In genomic region chr17:64003444-64003843, GRCm38 (mm10) we compare ENCODE assay signal across 9 mouse cellular contexts.
DNase-seq lines count a peak whose midpoint lies in the region; ATAC-seq and TF ChIP-seq lines count a peak whose summit lies in the region.
"Had no signal": no experiment of that assay in that cellular context is flagged by ENCODE, and none has a peak within 500 bp of the region (broad histone marks: within the 10 kb centered on the region; RNA-seq: fewer than 3 reads in every experiment).

No protein-coding gene starts in this region.

- intact Hi-C loops in left cerebral cortex, postnatal 14 days (cut with DNase I): no loop called here

- H3K4me1 ChIP-seq in intestine, embryonic 14.5 days (replicated peaks; ENCODE audit: control insufficient read depth, insufficient read depth, low read length): no peaks in the 10 kb centered on the region
- no peaks in the 10 kb centered on the region for H3K4me1 ChIP-seq in intestine, embryonic 16.5 days (ENCODE audit: control insufficient read depth, insufficient read depth, low read length)
- H3K4me1 ChIP-seq in heart, embryonic 12.5 days (replicated peaks): peaks cover 6% of the 10 kb centered on the region

- no peak for TF ChIP-seq CTCF in layer of hippocampus, adult 2 months (conservative IDR thresholded peaks at IDR 0.05)

- no peaks in the 10 kb centered on the region for H3K36me3 ChIP-seq in intestine, embryonic 14.5 days (ENCODE audit: control insufficient read depth, insufficient read depth, low read length)
- no peaks in the 10 kb centered on the region for H3K36me3 ChIP-seq in intestine, embryonic 16.5 days (ENCODE audit: control insufficient read depth, insufficient read depth, low read length)
- H3K36me3 ChIP-seq in heart, embryonic 12.5 days: peaks cover 3% of the 10 kb centered on the region; the same call in 1 of the 2 replicates

- no peak overlapping the region for H3K4me3 ChIP-seq in intestine, embryonic 14.5 days (ENCODE audit: low read depth, low read length)
- no peak overlapping the region for H3K4me3 ChIP-seq in intestine, embryonic 16.5 days (ENCODE audit: low read length)
- no peak overlapping the region for H3K4me3 ChIP-seq in heart, embryonic 12.5 days
- H3K4me3 ChIP-seq in layer of hippocampus, adult 2 months: no peak overlapping the region

- no peaks in the 10 kb centered on the region for H3K9me3 ChIP-seq in intestine, embryonic 14.5 days (ENCODE audit: control insufficient read depth, low read length)
- no peaks in the 10 kb centered on the region for H3K9me3 ChIP-seq in intestine, embryonic 16.5 days (ENCODE audit: control insufficient read depth, low read length)
- no peaks in the 10 kb centered on the region for H3K9me3 ChIP-seq in heart, embryonic 12.5 days (replicated peaks)

- no peak for DNase-seq in intestine, embryonic 14.5 days (ENCODE audit: low spot score)
- peak; percentile 32 for DNase-seq in R1 (ENCODE audit: low read depth, low spot score)
- DNase-seq in mesoderm, embryonic 11.5 days (ENCODE audit: low read depth, low spot score): peak; percentile 43
- DNase-seq in left cerebral cortex, postnatal 14 days (ENCODE audit: low spot score in 2 of 2): no peak
- DNase-seq in layer of hippocampus, adult 2 months (ENCODE audit: low spot score in 2 of 2): no peak
- DNase-seq: forebrain, postnatal 0 days had no signal

- peak; percentile 50; the same call in 1 of the 2 replicates for ATAC-seq in intestine, embryonic 14.5 days (replicated peaks; ENCODE audit: low FRiP score, low TSS enrichment, low read depth)
- no peak; the same call in 1 of the 2 replicates for ATAC-seq in intestine, embryonic 16.5 days
- no peak for ATAC-seq in heart, embryonic 12.5 days (ENCODE audit: insufficient number of reproducible peaks, low FRiP score)
- no peak for ATAC-seq in megakaryocyte progenitor cell, adult 5-6 weeks (replicated peaks; ENCODE audit: poor library complexity)
- ATAC-seq: forebrain, postnatal 0 days had no signal

- no peaks in the 10 kb centered on the region for H3K27me3 ChIP-seq in intestine, embryonic 14.5 days (replicated peaks; ENCODE audit: control insufficient read depth, insufficient read depth, low read length)
- no peaks in the 10 kb centered on the region for H3K27me3 ChIP-seq in intestine, embryonic 16.5 days (replicated peaks; ENCODE audit: control insufficient read depth, insufficient read depth, low read length)
- no peaks in the 10 kb centered on the region for H3K27me3 ChIP-seq in heart, embryonic 12.5 days (replicated peaks)

- no peak overlapping the region for H3K27ac ChIP-seq in intestine, embryonic 14.5 days (ENCODE audit: low read depth)
- no peak overlapping the region for H3K27ac ChIP-seq in intestine, embryonic 16.5 days (ENCODE audit: low read length)
- no peak overlapping the region for H3K27ac ChIP-seq in heart, embryonic 12.5 days (ENCODE audit: poor library complexity, severe bottlenecking)
- H3K27ac ChIP-seq in layer of hippocampus, adult 2 months: no peak overlapping the region

- WGBS in intestine, embryonic 14.5 days: 62% methylated on average over 13 of the region's 13 CpGs
- 62% methylated on average over 13 of the region's 13 CpGs for WGBS in intestine, embryonic 16.5 days
- WGBS in heart, embryonic 12.5 days: 43% methylated on average over 13 of the region's 13 CpGs

- H3K4me2 ChIP-seq in intestine, embryonic 14.5 days (ENCODE audit: low read length): no peak overlapping the region
- H3K4me2 ChIP-seq in intestine, embryonic 16.5 days (ENCODE audit: low read depth, low read length): no peak overlapping the region
- H3K4me2 ChIP-seq in heart, embryonic 12.5 days: peak overlapping the region; percentile 13

- H3K9ac ChIP-seq in intestine, embryonic 14.5 days (ENCODE audit: low read length): no peak overlapping the region
- H3K9ac ChIP-seq in intestine, embryonic 16.5 days (ENCODE audit: low read depth, low read length): no peak overlapping the region
- no peak overlapping the region for H3K9ac ChIP-seq in heart, embryonic 12.5 days
- H3K9ac ChIP-seq: forebrain, postnatal 0 days had no signal

Comparison
In these comparisons a context has a peak if more than half of its experiments do, and no peak if none do; other contexts are left out.
1. DNase-seq: peak in R1 (single experiment) and mesoderm, embryonic 11.5 days (single experiment); none in intestine, embryonic 14.5 days (single experiment), left cerebral cortex, postnatal 14 days (0 of 2) and layer of hippocampus, adult 2 months (0 of 2).